ENCODE assay signal across 8 mouse cellular contexts in the genomic region with DNA sequence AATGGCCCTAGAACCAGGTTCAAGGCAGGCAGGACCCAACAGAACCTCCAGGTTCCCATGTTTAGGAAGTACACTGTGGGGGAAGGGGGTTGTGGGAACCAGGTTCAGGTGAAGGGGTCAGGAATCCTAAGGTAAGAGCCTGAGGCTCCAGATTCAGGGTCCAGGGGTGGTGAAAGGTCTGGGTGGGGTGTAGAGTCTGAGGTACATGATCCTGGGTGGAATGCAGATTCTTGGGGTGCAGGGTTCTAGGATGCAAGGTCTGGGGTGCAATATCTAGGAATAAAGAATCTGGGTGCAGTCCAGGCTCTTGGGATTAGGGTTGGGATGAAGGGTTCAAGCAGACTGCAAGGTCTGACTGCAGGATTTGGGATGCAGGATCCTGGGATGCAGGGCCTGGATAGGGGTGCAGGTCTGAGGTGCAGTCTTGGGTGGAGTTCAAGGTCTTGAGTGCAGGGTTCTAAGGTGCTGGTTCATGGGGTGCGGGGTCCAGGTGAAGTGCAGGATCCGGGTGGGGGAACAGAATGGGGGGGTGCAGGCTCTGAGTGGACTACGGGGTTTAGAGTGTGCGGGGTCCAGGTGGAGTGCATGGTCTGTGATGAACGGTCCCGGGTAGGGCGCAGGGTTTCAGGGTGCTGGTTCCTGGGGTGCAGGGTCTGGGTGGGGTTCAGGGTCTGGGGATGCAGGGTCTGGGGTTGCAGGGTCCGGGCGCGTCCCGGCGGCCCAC. TPM values are rescaled to one million over a fixed set of nuclear protein-coding genes. Genes with fewer than 3 reads are reported as not detected.
DNase-seq lines count a peak whose midpoint lies in the region; ATAC-seq and TF ChIP-seq lines count a peak whose summit lies in the region.

No protein-coding gene starts in this region.

- no peak for DNase-seq in lung, adult 2 months
- no peak for DNase-seq in lung, postnatal 14 days
- no peak for DNase-seq in gastrocnemius, adult 8-10 months (ENCODE audit: low spot score in 2 of 2)
- DNase-seq in layer of hippocampus, postnatal 14 days (ENCODE audit: low spot score in 2 of 2), result no peak

- WGBS in lung, adult 2 months, result 2% methylated on average over 12 of the region's 12 CpGs
- 2% methylated on average over 10 of the region's 12 CpGs for WGBS in intestine, embryonic 15.5 days
- WGBS in neural tube, embryonic 12.5 days, result 4% methylated on average over 12 of the region's 12 CpGs

- peak overlapping the region; percentile 92 for H3K9ac ChIP-seq in intestine, embryonic 15.5 days
- H3K9ac ChIP-seq in neural tube, embryonic 12.5 days, result peak overlapping the region; percentile 96

- peak overlapping the region; percentile 95 for H3K4me3 ChIP-seq in lung, adult 2 months (replicated peaks; ENCODE audit: extremely low read depth, low read depth, low read length)
- H3K4me3 ChIP-seq in embryonic fibroblast, embryonic 13.5 days (ENCODE audit: insufficient read depth, low read length), result peak overlapping the region; percentile 84
- peak overlapping the region; percentile 83 for H3K4me3 ChIP-seq in intestine, embryonic 15.5 days (replicated peaks)
- H3K4me3 ChIP-seq in neural tube, embryonic 12.5 days, result peak overlapping the region; percentile 95

- H3K9me3 ChIP-seq in intestine, embryonic 15.5 days, result no peaks in the 10 kb centered on the region
- H3K9me3 ChIP-seq in neural tube, embryonic 12.5 days, result no peaks in the 10 kb centered on the region

- no peak for TF ChIP-seq POLR2A in lung, adult 2 months (IDR thresholded peaks at IDR 0.05; ENCODE audit: borderline replicate concordance, extremely low read depth, low read depth, low read length)
- no peak for TF ChIP-seq POLR2A in embryonic fibroblast, embryonic 13.5 days (IDR thresholded peaks at IDR 0.05; ENCODE audit: low read depth, low read length)

- peak; percentile 24 for ATAC-seq in intestine, embryonic 15.5 days
- ATAC-seq in neural tube, embryonic 12.5 days (ENCODE audit: low FRiP score, low read depth), result peak; percentile 60
- ATAC-seq in erythroid progenitor cell, adult 5-6 weeks (replicated peaks; ENCODE audit: low FRiP score, poor library complexity, severe bottlenecking), result no peak

- H3K4me1 ChIP-seq in lung, adult 2 months (ENCODE audit: control insufficient read depth, insufficient read depth, low read length), result peaks cover 10% of the 10 kb centered on the region; the same call in 1 of the 2 replicates
- H3K4me1 ChIP-seq in embryonic fibroblast, embryonic 13.5 days (ENCODE audit: control insufficient read depth, insufficient read depth, low read length), result peaks cover 3% of the 10 kb centered on the region
- H3K4me1 ChIP-seq in intestine, embryonic 15.5 days (replicated peaks), result peaks cover 30% of the 10 kb centered on the region
- peaks cover 24% of the 10 kb centered on the region for H3K4me1 ChIP-seq in neural tube, embryonic 12.5 days

- no peaks in the 10 kb centered on the region for H3K36me3 ChIP-seq in intestine, embryonic 15.5 days
- H3K36me3 ChIP-seq in neural tube, embryonic 12.5 days, result peaks cover 6% of the 10 kb centered on the region

- no peak overlapping the region for H3K27ac ChIP-seq in embryonic fibroblast, embryonic 13.5 days (ENCODE audit: insufficient read depth, low read length)
- H3K27ac ChIP-seq in intestine, embryonic 15.5 days, result peak overlapping the region; percentile 71; the same call in 1 of the 2 replicates
- H3K27ac ChIP-seq in neural tube, embryonic 12.5 days, result peak overlapping the region; percentile 58

- no peak for TF ChIP-seq CTCF in lung, adult 2 months (IDR thresholded peaks at IDR 0.05; ENCODE audit: insufficient read depth, low read length)
- TF ChIP-seq CTCF in embryonic fibroblast, embryonic 13.5 days (IDR thresholded peaks at IDR 0.05; ENCODE audit: borderline replicate concordance, insufficient read depth, low read length), result no peak

- H3K4me2 ChIP-seq in intestine, embryonic 15.5 days (replicated peaks), result peak overlapping the region; percentile 83
- H3K4me2 ChIP-seq in neural tube, embryonic 12.5 days (replicated peaks), result peak overlapping the region; percentile 98

- no peaks in the 10 kb centered on the region for H3K27me3 ChIP-seq in intestine, embryonic 15.5 days (replicated peaks)
- no peaks in the 10 kb centered on the region for H3K27me3 ChIP-seq in neural tube, embryonic 12.5 days (replicated peaks)

RNA-seq across cellular contexts. Expression of a gene that starts 1.3 kb away (rescaled TPM):
- 87.0 and 91.3 TPM in 2 replicates for polyA plus RNA-seq in lung, adult 2 months (2012; rRNA removed)
- polyA plus RNA-seq in embryonic fibroblast, embryonic 13.5 days (2011; ENCODE audit: insufficient read length, low read depth, missing spikeins), result 21.2 and 22.1 TPM in 2 replicates
- polyA plus RNA-seq in intestine, embryonic 15.5 days (2015; fragmentation: Nextera tagmentation; extraction: Ambion mirVana), result 54.9 and 62.4 TPM in 2 replicates
- 92.8 and 100 TPM in 2 replicates for polyA plus RNA-seq in neural tube, embryonic 12.5 days (2016; fragmentation: Nextera tagmentation; extraction: Ambion mirVana)
- 10 to 100 TPM; 36.7 to 40.7 (median 39.7) TPM for total RNA-seq in gastrocnemius, adult 8-10 months (2022)
- total RNA-seq in erythroid progenitor cell, adult 5-6 weeks (2015; ENCODE audit: low replicate concordance), result 2.9 and 3.8 TPM in 2 replicates
- total RNA-seq in erythroid progenitor cell, adult 5-6 weeks (2017; ENCODE audit: low replicate concordance), result 9.2 and 25.3 TPM in 2 replicates
- total RNA-seq in layer of hippocampus, postnatal 14 days (2021), result 10 to 100 TPM; 90.2 to 94.4 TPM

RNA-seq across cellular contexts. Expression of a gene that starts 22.3 kb away (rescaled TPM):
- 267 and 338 TPM in 2 replicates for polyA plus RNA-seq in lung, adult 2 months (2012; rRNA removed)
- polyA plus RNA-seq in embryonic fibroblast, embryonic 13.5 days (2011; ENCODE audit: insufficient read length, low read depth, missing spikeins), result 32.8 and 39.8 TPM in 2 replicates
- polyA plus RNA-seq in intestine, embryonic 15.5 days (2015; fragmentation: Nextera tagmentation; extraction: Ambion mirVana), result 68.8 and 73.0 TPM in 2 replicates
- polyA plus RNA-seq in neural tube, embryonic 12.5 days (2016; fragmentation: Nextera tagmentation; extraction: Ambion mirVana), result 86.5 and 88.5 TPM in 2 replicates
- 100 to 1,000 TPM; 226 to 292 (median 253) TPM for total RNA-seq in gastrocnemius, adult 8-10 months (2022)
- total RNA-seq in erythroid progenitor cell, adult 5-6 weeks (2015; ENCODE audit: low replicate concordance), result 78.2 and 83.0 TPM in 2 replicates
- total RNA-seq in erythroid progenitor cell, adult 5-6 weeks (2017; ENCODE audit: low replicate concordance), result 49.4 and 67.6 TPM in 2 replicates
- total RNA-seq in layer of hippocampus, postnatal 14 days (2021), result 10 to 100 TPM; 50.5 to 51.5 TPM

RNA-seq across cellular contexts. Expression of a gene that starts 32.9 kb away (rescaled TPM):
- polyA plus RNA-seq in lung, adult 2 months (2012; rRNA removed), result 246 and 276 TPM in 2 replicates
- 92.4 and 105 TPM in 2 replicates for polyA plus RNA-seq in embryonic fibroblast, embryonic 13.5 days (2011; ENCODE audit: insufficient read length, low read depth, missing spikeins)
- 134 and 152 TPM in 2 replicates for polyA plus RNA-seq in intestine, embryonic 15.5 days (2015; fragmentation: Nextera tagmentation; extraction: Ambion mirVana)
- polyA plus RNA-seq in neural tube, embryonic 12.5 days (2016; fragmentation: Nextera tagmentation; extraction: Ambion mirVana), result 173 and 192 TPM in 2 replicates
- total RNA-seq in gastrocnemius, adult 8-10 months (2022), result 100 to 1,000 TPM; 124 to 147 (median 144) TPM
- total RNA-seq in erythroid progenitor cell, adult 5-6 weeks (2015; ENCODE audit: low replicate concordance), result 31.4 and 58.0 TPM in 2 replicates
- total RNA-seq in erythroid progenitor cell, adult 5-6 weeks (2017; ENCODE audit: low replicate concordance), result 50.1 and 62.4 TPM in 2 replicates
- 100 to 1,000 TPM; 176 to 180 TPM for total RNA-seq in layer of hippocampus, postnatal 14 days (2021)

RNA-seq across cellular contexts. Expression of a gene that starts 46.2 kb away (rescaled TPM):
- 51.5 and 52.4 TPM in 2 replicates for polyA plus RNA-seq in lung, adult 2 months (2012; rRNA removed)
- polyA plus RNA-seq in embryonic fibroblast, embryonic 13.5 days (2011; ENCODE audit: insufficient read length, low read depth, missing spikeins), result 40.9 and 56.0 TPM in 2 replicates
- 40.4 and 43.0 TPM in 2 replicates for polyA plus RNA-seq in intestine, embryonic 15.5 days (2015; fragmentation: Nextera tagmentation; extraction: Ambion mirVana)
- polyA plus RNA-seq in neural tube, embryonic 12.5 days (2016; fragmentation: Nextera tagmentation; extraction: Ambion mirVana), result 59.4 and 61.5 TPM in 2 replicates
- 1 to 10 TPM; 2.6 to 3.6 (median 3.4) TPM for total RNA-seq in gastrocnemius, adult 8-10 months (2022)
- 19.5 and 32.3 TPM in 2 replicates for total RNA-seq in erythroid progenitor cell, adult 5-6 weeks (2015; ENCODE audit: low replicate concordance)
- total RNA-seq in erythroid progenitor cell, adult 5-6 weeks (2017; ENCODE audit: low replicate concordance), result 9.0 and 25.7 TPM in 2 replicates
- 10 to 100 TPM; 16.1 to 19.0 TPM for total RNA-seq in layer of hippocampus, postnatal 14 days (2021)

RNA-seq across cellular contexts. Expression of a gene that starts 46.4 kb away (rescaled TPM):
- 61.9 and 70.8 TPM in 2 replicates for polyA plus RNA-seq in lung, adult 2 months (2012; rRNA removed)
- polyA plus RNA-seq in embryonic fibroblast, embryonic 13.5 days (2011; ENCODE audit: insufficient read length, low read depth, missing spikeins), result 24.6 and 38.5 TPM in 2 replicates
- polyA plus RNA-seq in intestine, embryonic 15.5 days (2015; fragmentation: Nextera tagmentation; extraction: Ambion mirVana), result 22.3 and 26.5 TPM in 2 replicates
- 28.6 and 29.3 TPM in 2 replicates for polyA plus RNA-seq in neural tube, embryonic 12.5 days (2016; fragmentation: Nextera tagmentation; extraction: Ambion mirVana)
- 1 to 10 TPM; 1.0 to 3.1 (median 2.7) TPM for total RNA-seq in gastrocnemius, adult 8-10 months (2022)
- 21.4 and 36.4 TPM in 2 replicates for total RNA-seq in erythroid progenitor cell, adult 5-6 weeks (2015; ENCODE audit: low replicate concordance)
- total RNA-seq in erythroid progenitor cell, adult 5-6 weeks (2017; ENCODE audit: low replicate concordance), result 3.3 and 3.8 TPM in 2 replicates
- total RNA-seq in layer of hippocampus, postnatal 14 days (2021), result 10 to 100 TPM; 44.8 to 54.7 TPM
